Mouse (Mus musculus) CH12.LX (cell line): ENCODE data around the gene Pcdh9. TPM values are rescaled to one million over a fixed set of nuclear protein-coding genes. Genes with fewer than 3 reads are reported as not detected.

ENCODE experiments used
- DNase-seq: peaks from one replicate; pipeline ENCODE4 v3.0.0-alpha.2; 2013; ENCODE audit errors: extremely low read depth
- H3K27ac ChIP-seq: 2 replicates; pipeline ENCODE4 v1.5.1; 2012; ENCODE audit warnings: low read depth, mild to moderate bottlenecking, control low read depth, moderate library complexity; ENCODE audit not compliant: insufficient read depth
- H3K27me3 ChIP-seq: replicated peaks from 2 replicates; pipeline ENCODE3; 2012; ENCODE audit warnings: inconsistent platforms
- H3K36me3 ChIP-seq, 2 experiments: replicated peaks in 1 of 2; 2 replicates each; pipeline versions ENCODE3 to v1.6.1; 2012; ENCODE audit warnings: inconsistent platforms in 1 of 2, low read length in 1 of 2, mild to moderate bottlenecking in 1 of 2, mixed read lengths in 1 of 2, moderate library complexity in 1 of 2; ENCODE audit not compliant: control insufficient read depth in 1 of 2, insufficient read depth in 1 of 2
- H3K4me1 ChIP-seq, 2 experiments: 2 replicates each; pipeline ENCODE4 v1.6.1; 2012; ENCODE audit warnings: inconsistent platforms in 1 of 2, moderate library complexity in 1 of 2; ENCODE audit not compliant: insufficient read depth in 2 of 2, control insufficient read depth in 1 of 2
- H3K4me2 ChIP-seq: 2 replicates; pipeline ENCODE4 v1.6.1; 2012; ENCODE audit warnings: low read depth, mild to moderate bottlenecking, control low read depth; ENCODE audit not compliant: poor library complexity, insufficient read depth, severe bottlenecking
- H3K4me3 ChIP-seq, 3 experiments: fragments of 150-350 bp in 1 of 3; sonication (generic) in 1 of 3; replicated peaks in 1 of 3; 2 replicates each; pipeline versions ENCODE3 to v1.5.1; 2011 to 2012; ENCODE audit warnings: low read depth in 2 of 3, low read length in 2 of 3, mild to moderate bottlenecking in 2 of 3, moderate library complexity in 2 of 3, control low read depth in 1 of 3, improper control_type of control experiment in 1 of 3, inconsistent platforms in 1 of 3, mixed read lengths in 1 of 3; ENCODE audit not compliant: poor library complexity in 1 of 3
- H3K79me2 ChIP-seq: replicated peaks from 2 replicates; pipeline ENCODE4 v1.6.1; 2012; ENCODE audit warnings: mild to moderate bottlenecking, moderate library complexity; ENCODE audit not compliant: control insufficient read depth, poor library complexity, insufficient read depth, severe bottlenecking; ENCODE audit errors: extremely low read depth
- H3K9ac ChIP-seq: 2 replicates; pipeline ENCODE4 v1.6.1; 2012; ENCODE audit warnings: low read depth, mild to moderate bottlenecking, control low read depth, moderate library complexity; ENCODE audit not compliant: insufficient read depth
- H3K9me3 ChIP-seq: replicated peaks from 2 replicates; pipeline ENCODE3; 2012; ENCODE audit warnings: low read length, inconsistent platforms, mixed read lengths
- CHD1 ChIP-seq: IDR thresholded peaks from 2 replicates; pipeline ENCODE4 v1.6.1; 2012; ENCODE audit warnings: low read depth, low read length, improper control_type of control experiment, inconsistent platforms
- CHD2 ChIP-seq: IDR thresholded peaks from 2 replicates; pipeline ENCODE4 v1.6.1; 2011; ENCODE audit warnings: low read length, improper control_type of control experiment
- CTCF ChIP-seq, 2 experiments: IDR thresholded peaks in 1 of 2; conservative IDR thresholded peaks in 1 of 2; 2 replicates each; pipeline ENCODE4 v1.5.1; 2011 to 2012; ENCODE audit warnings: low read depth in 2 of 2, low read length in 2 of 2, improper control_type of control experiment in 1 of 2, inconsistent platforms in 1 of 2, mild to moderate bottlenecking in 1 of 2, moderate library complexity in 1 of 2
- E2F4 ChIP-seq: IDR thresholded peaks from 2 replicates; pipeline ENCODE4 v1.6.1; 2011; ENCODE audit warnings: low read depth, low read length, improper control_type of control experiment; ENCODE audit not compliant: insufficient replicate concordance
- EP300 ChIP-seq: IDR thresholded peaks from 2 replicates; pipeline ENCODE4 v1.6.1; 2011; ENCODE audit warnings: low read length, improper control_type of control experiment
- ETS1 ChIP-seq: conservative IDR thresholded peaks from 2 replicates; pipeline ENCODE4 v1.6.1; 2012; ENCODE audit warnings: low read depth, mild to moderate bottlenecking, inconsistent platforms, low read length, improper control_type of control experiment, moderate library complexity
- IRF4 ChIP-seq: IDR thresholded peaks from 2 replicates; pipeline ENCODE4 v1.6.1; 2014; ENCODE audit warnings: low read depth, mild to moderate bottlenecking, inconsistent platforms, low read length, improper control_type of control experiment
- JUND ChIP-seq: conservative IDR thresholded peaks from 2 replicates; pipeline ENCODE4 v1.6.1; 2011; ENCODE audit warnings: low read depth, low read length, improper control_type of control experiment
- MAFK ChIP-seq: IDR thresholded peaks from 2 replicates; pipeline ENCODE4 v1.6.1; 2011; ENCODE audit warnings: low read length, improper control_type of control experiment; ENCODE audit not compliant: insufficient replicate concordance
- MAZ ChIP-seq: IDR thresholded peaks from 2 replicates; pipeline ENCODE4 v1.6.1; 2012; ENCODE audit warnings: low read depth, mild to moderate bottlenecking, inconsistent platforms, low read length, improper control_type of control experiment, moderate library complexity
- MEF2A ChIP-seq: IDR thresholded peaks from 2 replicates; pipeline ENCODE4 v1.6.1; 2014; ENCODE audit warnings: low read depth, mild to moderate bottlenecking, inconsistent platforms, low read length, improper control_type of control experiment, borderline replicate concordance
- MYC ChIP-seq: IDR thresholded peaks from 2 replicates; pipeline ENCODE4 v1.6.1; 2011; ENCODE audit warnings: low read depth, mild to moderate bottlenecking, improper control_type of control experiment, low read length
- NELFE ChIP-seq: IDR thresholded peaks from 2 replicates; pipeline ENCODE4 v1.6.1; 2011; ENCODE audit warnings: low read depth, low read length, improper control_type of control experiment
- NRF1 ChIP-seq: IDR thresholded peaks from 2 replicates; pipeline ENCODE4 v1.6.1; 2014; ENCODE audit warnings: low read depth, mild to moderate bottlenecking, inconsistent platforms, low read length, improper control_type of control experiment, moderate library complexity
- PAX5 ChIP-seq: IDR thresholded peaks from 2 replicates; pipeline ENCODE4 v1.6.1; 2012; ENCODE audit warnings: low read length, inconsistent platforms, mixed read lengths
- POLR2AphosphoS2 ChIP-seq: IDR thresholded peaks from 2 replicates; pipeline ENCODE4 v1.6.1; 2011; ENCODE audit warnings: low read depth, low read length, improper control_type of control experiment
- RAD21 ChIP-seq: IDR thresholded peaks from 2 replicates; pipeline ENCODE4 v1.6.1; 2011; ENCODE audit warnings: low read depth, mild to moderate bottlenecking, low read length, improper control_type of control experiment, moderate library complexity
- RCOR1 ChIP-seq: conservative IDR thresholded peaks from 2 replicates; pipeline ENCODE4 v1.6.1; 2012; ENCODE audit warnings: low read depth, mild to moderate bottlenecking, inconsistent platforms, low read length, improper control_type of control experiment
- SIN3A ChIP-seq: IDR thresholded peaks from 2 replicates; pipeline ENCODE4 v1.6.1; 2012; ENCODE audit warnings: low read length, improper control_type of control experiment, inconsistent platforms
- TCF12 ChIP-seq: IDR thresholded peaks from 2 replicates; pipeline ENCODE4 v1.6.1; 2014; ENCODE audit warnings: low read depth, mild to moderate bottlenecking, inconsistent platforms, low read length, improper control_type of control experiment
- UBTF ChIP-seq: IDR thresholded peaks from 2 replicates; pipeline ENCODE4 v1.6.1; 2012; ENCODE audit warnings: low read depth, mild to moderate bottlenecking, inconsistent platforms, low read length, improper control_type of control experiment, moderate library complexity
- USF1 ChIP-seq: IDR thresholded peaks from 2 replicates; pipeline ENCODE4 v1.6.1; 2014; ENCODE audit warnings: low read depth, mild to moderate bottlenecking, inconsistent platforms, low read length, improper control_type of control experiment
- ZC3H11A ChIP-seq: IDR thresholded peaks from 2 replicates; pipeline ENCODE4 v1.6.1; 2012; ENCODE audit warnings: low read depth, mild to moderate bottlenecking, inconsistent platforms, low read length, improper control_type of control experiment
- ZKSCAN1 ChIP-seq: IDR thresholded peaks from 2 replicates; pipeline ENCODE4 v1.6.1; 2012; ENCODE audit warnings: low read depth, inconsistent platforms, low read length, improper control_type of control experiment, borderline replicate concordance
- ZNF384 ChIP-seq: IDR thresholded peaks from 2 replicates; pipeline ENCODE4 v1.6.1; 2012; ENCODE audit warnings: low read depth, low read length, improper control_type of control experiment, inconsistent platforms
- dilution Hi-C: fragments of 300-500 bp; cut with MboI; formaldehyde crosslinking; loops from 2 replicates; pipeline ENCODE4 v1.14.3; 2020; ENCODE audit warnings: low sequenced_read_pairs; ENCODE audit not compliant: extremely low pct_unique_long_range_greater_than_20kb, extremely low pct_ligation_motif_present
- in situ Hi-C: fragments of 300-500 bp; cut with MboI; formaldehyde crosslinking; loops from 3 replicates; pipeline ENCODE4 v1.14.3; 2019; ENCODE audit warnings: low sequenced_read_pairs, low pct_ligation_motif_present, low pct_unique_long_range_greater_than_20kb, mixed read lengths
- polyA plus RNA-seq: library from polyadenylated mRNA; unstranded; fragments of >175 nt; gene quantifications from 2 replicates; pipeline ENCODE4 v1.2.1, GENCODE M21; 2012; ENCODE audit warnings: low read depth; ENCODE audit not compliant: insufficient read length
- total RNA-seq, 2 experiments: library from RNA; depleted of rRNA; stranded (reverse); fragments of 300-350 nt in 1 of 2; fragments of >200 nt in 1 of 2; gene quantifications; 2 replicates each; pipeline ENCODE4 v1.2.3; 2012 to 2014

Gene Pcdh9
- total and polyA plus RNA-seq, 3 experiments = not detected

DNA sequence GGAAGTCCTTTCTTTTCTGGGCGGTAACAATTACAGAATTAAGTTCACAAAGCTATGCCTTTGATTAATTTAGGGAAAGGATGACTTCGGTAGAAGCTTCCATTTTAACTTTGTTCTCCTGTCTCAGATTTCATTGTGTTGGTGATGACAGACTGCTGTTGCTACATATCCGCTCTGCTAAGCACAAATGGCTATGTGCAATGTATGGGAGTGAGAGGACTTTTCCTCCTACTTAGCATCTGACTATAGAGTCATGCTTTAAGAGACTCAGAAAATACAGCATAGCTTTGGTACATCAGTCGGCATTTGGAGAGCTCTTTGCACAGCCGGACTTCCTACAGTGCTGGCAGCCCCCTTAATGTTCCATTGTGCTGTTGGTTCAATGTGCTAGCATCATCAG lies 818.1 kb downstream of the Pcdh9 start:
- no peak for DNase-seq
- no peaks in the 10 kb centered on the region for H3K36me3 ChIP-seq
- in situ Hi-C loops = no loop called here
- H3K4me1 ChIP-seq = no peaks in the 10 kb centered on the region
- no peak overlapping the region for H3K9ac ChIP-seq
- H3K79me2 ChIP-seq = no peaks in the 10 kb centered on the region
- no peak overlapping the region for H3K4me3 ChIP-seq
- no peak overlapping the region for H3K4me2 ChIP-seq
- TF ChIP-seq CTCF (conservative IDR thresholded peaks at IDR 0.05 in 1 of 2, IDR thresholded peaks at IDR 0.05 in 1 of 2; ENCODE audit: low read depth in 2 of 2, low read length in 2 of 2) = no peak
- no peak for TF ChIP-seq IRF4
- TF ChIP-seq ZKSCAN1 = no peak
- TF ChIP-seq E2F4 = no peak
- no peak for TF ChIP-seq ZC3H11A
- TF ChIP-seq JUND = no peak
- no peak for TF ChIP-seq NRF1
- TF ChIP-seq SIN3A = no peak
- TF ChIP-seq UBTF = no peak
- TF ChIP-seq MEF2A = no peak
- TF ChIP-seq EP300 = no peak
- TF ChIP-seq MYC = no peak
- no peak for TF ChIP-seq RCOR1
- TF ChIP-seq PAX5 = no peak
- TF ChIP-seq MAZ = no peak
- TF ChIP-seq USF1 = no peak
- TF ChIP-seq ETS1 = no peak
- no peaks in the 10 kb centered on the region for H3K27me3 ChIP-seq
- dilution Hi-C loops = no loop called here
- no peak overlapping the region for H3K27ac ChIP-seq
- peaks cover 50% of the 10 kb centered on the region for H3K9me3 ChIP-seq

DNA sequence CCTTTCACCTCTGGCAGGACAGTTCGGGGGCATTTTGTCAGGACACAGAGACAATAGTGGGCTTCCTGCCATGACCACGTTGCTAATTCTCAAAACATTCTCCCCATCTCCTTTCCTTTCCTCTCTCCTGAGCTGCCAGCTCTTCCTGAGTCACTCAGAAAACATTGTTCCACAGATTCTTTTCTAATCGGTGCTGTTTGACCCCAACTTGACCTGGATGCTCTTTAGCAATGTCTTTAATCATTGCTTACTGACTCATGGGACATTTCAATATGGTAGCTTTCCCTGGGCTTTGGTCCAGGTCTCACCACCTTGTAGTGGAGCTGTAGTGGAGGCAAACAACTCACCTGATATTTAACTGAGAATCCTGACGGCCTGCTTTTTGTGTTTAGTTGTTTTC lies 820.3 kb downstream of the Pcdh9 start:
- H3K27ac ChIP-seq = no peak overlapping the region
- H3K4me2 ChIP-seq = no peak overlapping the region
- no peak overlapping the region for H3K9ac ChIP-seq
- H3K4me3 ChIP-seq = no peak overlapping the region
- no peaks in the 10 kb centered on the region for H3K79me2 ChIP-seq
- no peak for DNase-seq
- in situ Hi-C loops (no loop called here), dilution Hi-C loops (no loop called here)
- no peaks in the 10 kb centered on the region for H3K36me3 ChIP-seq
- no peaks in the 10 kb centered on the region for H3K27me3 ChIP-seq
- no peak for TF ChIP-seq NELFE
- TF ChIP-seq TCF12 = no peak
- no peak for TF ChIP-seq RAD21
- TF ChIP-seq POLR2AphosphoS2 = no peak
- no peak for TF ChIP-seq MAFK
- no peak for TF ChIP-seq E2F4
- TF ChIP-seq CHD1 = no peak
- no peak for TF ChIP-seq ZKSCAN1
- TF ChIP-seq CHD2 = no peak
- no peak for TF ChIP-seq ZNF384
- no peak for TF ChIP-seq MAZ
- no peak for TF ChIP-seq MYC
- H3K4me1 ChIP-seq = no peaks in the 10 kb centered on the region
- H3K9me3 ChIP-seq = peaks cover 58% of the 10 kb centered on the region
